Mouse (Mus musculus) kidney, adult 2 months (tissue): ENCODE data around the gene Bmp4.

Experiments
- CTCF ChIP-seq: fragments of 200-500 bp; conservative IDR thresholded peaks from 2 replicates; pipeline ENCODE4 v1.5.1; 2011; ENCODE audit warnings: low read depth, mild to moderate bottlenecking, control low read depth, low read length, moderate library complexity, mixed read lengths; ENCODE audit not compliant: insufficient read depth, insufficient read length
- POLR2A ChIP-seq: fragments of 200-500 bp; IDR thresholded peaks from one replicate; pipeline ENCODE4 v1.6.1; 2011; ENCODE audit warnings: low read depth, low read length, control low read depth

GRCm38 (mm10) chr14:46372452-46372851, 18.0 kb downstream of the Bmp4 start:
- TF ChIP-seq CTCF (no peak), POLR2A (no peak)
